Comparison of ENCODE assay signal across 29 mouse cellular contexts in genomic region chr15:93882826-93883225, GRCm38 (mm10).
DNase-seq lines count a peak whose midpoint lies in the region; ATAC-seq lines count a peak whose summit lies in the region.
"Had no signal": no experiment of that assay in that cellular context is flagged by ENCODE, and none has a peak within 500 bp of the region (broad histone marks: within the 10 kb centered on the region; RNA-seq: fewer than 3 reads in every experiment).

No protein-coding gene starts in this region.

- H3K9me3 ChIP-seq in intestine, embryonic 16.5 days (ENCODE audit: control insufficient read depth, low read length), result no peaks in the 10 kb centered on the region
- H3K9me3 ChIP-seq: embryonic facial prominence, embryonic 10.5 days; embryonic facial prominence, embryonic 13.5 days; forebrain, embryonic 12.5 days; forebrain, embryonic 15.5 days; heart, embryonic 10.5 days; heart, embryonic 13.5 days had no signal

- no peak overlapping the region for H3K4me3 ChIP-seq in intestine, embryonic 16.5 days (ENCODE audit: low read length)
- H3K4me3 ChIP-seq: embryonic facial prominence, embryonic 10.5 days; embryonic facial prominence, embryonic 13.5 days; erythroblast, embryonic 14.5 days; forebrain, embryonic 12.5 days; forebrain, embryonic 15.5 days; heart, adult 2 months; heart, embryonic 10.5 days; heart, embryonic 13.5 days had no signal

- no peaks in the 10 kb centered on the region for H3K4me1 ChIP-seq in intestine, embryonic 16.5 days (ENCODE audit: control insufficient read depth, insufficient read depth, low read length)
- H3K4me1 ChIP-seq: embryonic facial prominence, embryonic 13.5 days; forebrain, embryonic 15.5 days; heart, embryonic 10.5 days; heart, embryonic 13.5 days had no signal

- DNase-seq in heart, adult 11 months, result peak; percentile 43
- no peak for DNase-seq in heart, adult 18-20 months
- peak; percentile 62 for DNase-seq in adrenal gland, adult 2 months
- DNase-seq in adrenal gland, postnatal 14 days, result peak; percentile 41
- no peak for DNase-seq in thymus, postnatal 4 days
- no peak for DNase-seq in B cell, adult 2 months
- DNase-seq: cerebellum, adult 11 months; cerebellum, adult 2 months; cerebellum, postnatal 10 days; cerebellum, postnatal 36 days; embryo, embryonic 11 days; gastrocnemius, postnatal 10 days; heart, adult 2 months; heart, postnatal 14 days; heart, postnatal 4 days; kidney, adult 2 months had no signal

- H3K4me2 ChIP-seq in intestine, embryonic 16.5 days (ENCODE audit: low read depth, low read length), result no peak overlapping the region
- H3K4me2 ChIP-seq: embryonic facial prominence, embryonic 13.5 days; forebrain, embryonic 12.5 days; forebrain, embryonic 15.5 days; heart, embryonic 13.5 days; hindbrain, embryonic 14.5 days had no signal

- no peak overlapping the region for H3K27ac ChIP-seq in intestine, embryonic 16.5 days (ENCODE audit: low read length)
- H3K27ac ChIP-seq: embryonic facial prominence, embryonic 10.5 days; embryonic facial prominence, embryonic 13.5 days; forebrain, embryonic 12.5 days; forebrain, embryonic 15.5 days; heart, adult 2 months; heart, embryonic 10.5 days; heart, embryonic 13.5 days; hindbrain, embryonic 14.5 days; hindbrain, postnatal 0 days had no signal

- no peak for ATAC-seq in intestine, embryonic 16.5 days
- ATAC-seq: CD4-positive, CD25-positive, alpha-beta regulatory T cell, adult 4 months; forebrain, embryonic 15.5 days; hindbrain, postnatal 0 days; inflammation-experienced regulatory T-cells, adult 6 months; intestine, postnatal 0 days had no signal

- 77% methylated on average over 8 of the region's 8 CpGs for WGBS in intestine, embryonic 16.5 days

- H3K9ac ChIP-seq in intestine, embryonic 16.5 days (ENCODE audit: low read depth, low read length), result no peak overlapping the region
- H3K9ac ChIP-seq: embryonic facial prominence, embryonic 13.5 days; forebrain, embryonic 12.5 days; forebrain, embryonic 15.5 days; heart, embryonic 13.5 days; hindbrain, embryonic 14.5 days had no signal

- H3K36me3 ChIP-seq in intestine, embryonic 16.5 days (ENCODE audit: control insufficient read depth, insufficient read depth, low read length), result no peaks in the 10 kb centered on the region
- H3K36me3 ChIP-seq: embryonic facial prominence, embryonic 10.5 days; embryonic facial prominence, embryonic 13.5 days; forebrain, embryonic 12.5 days; forebrain, embryonic 15.5 days; heart, embryonic 10.5 days; heart, embryonic 13.5 days had no signal

- H3K27me3 ChIP-seq in intestine, embryonic 16.5 days (replicated peaks; ENCODE audit: control insufficient read depth, insufficient read depth, low read length), result no peaks in the 10 kb centered on the region
- H3K27me3 ChIP-seq: embryonic facial prominence, embryonic 13.5 days; forebrain, embryonic 12.5 days; forebrain, embryonic 15.5 days; heart, embryonic 13.5 days had no signal

Comparison
In these comparisons a context has a peak if more than half of its experiments do, and no peak if none do; other contexts are left out.
1. DNase-seq: peak in heart, adult 11 months (single experiment), adrenal gland, adult 2 months (single experiment) and adrenal gland, postnatal 14 days (single experiment); none in heart, adult 18-20 months (0 of 2), thymus, postnatal 4 days (single experiment) and B cell, adult 2 months (0 of 2).